Mouse (Mus musculus) brain, embryonic 14.5 days (tissue): ENCODE measurements at regions not wholly inside any gene's neighbourhood (a gene's known extent, or its start where the extent isn't known, plus 50 kb on each side); places are given as distances from the start of the nearest gene placed in this dataset.

Experiments used
- CTCF ChIP-seq: fragments of 200-500 bp; IDR thresholded peaks from 2 replicates; pipeline ENCODE4 v1.5.1; 2012; ENCODE audit warnings: inconsistent platforms, mild to moderate bottlenecking, moderate library complexity, borderline replicate concordance; ENCODE audit not compliant: insufficient read depth, insufficient read length; ENCODE audit errors: extremely low read depth
- POLR2A ChIP-seq: fragments of 200-500 bp; IDR thresholded peaks from 2 replicates; pipeline ENCODE4 v1.6.1; 2012; ENCODE audit warnings: mild to moderate bottlenecking, inconsistent platforms, borderline replicate concordance; ENCODE audit not compliant: poor library complexity, insufficient read depth, insufficient read length, severe bottlenecking; ENCODE audit errors: extremely low read depth

- no peak for TF ChIP-seq POLR2A
- TF ChIP-seq CTCF = no peak
These were observed 97.7 kb downstream of the Cryba4 start for GRCm38 (mm10) chr5:112154650-112155049.
